Mouse (Mus musculus) heart, adult 2 months (tissue): ENCODE measurements around the gene Prkag2. TPM values are rescaled to one million over a fixed set of nuclear protein-coding genes. Genes with fewer than 3 reads are reported as not detected.
A peak's percentile ranks its signal among the peaks of the same experiment; 100 is the strongest.
"Not testable (repeated sequence)": the region's sequence is repeated elsewhere in the genome, so short reads cannot be mapped to it uniquely, and the experiment has no call there.

Experiments
- DNase-seq, 2 experiments: peaks; one replicate each; pipeline ENCODE4 v3.0.0; 2021
- H3K27ac ChIP-seq: fragments of 200-600 bp; 2 replicates; pipeline ENCODE4 v1.8.1; 2022
- H3K27me3 ChIP-seq: fragments of 200-500 bp; 2 replicates; pipeline ENCODE4 v1.6.1; 2012; ENCODE audit warnings: mild to moderate bottlenecking, low read length, inconsistent platforms, mixed read lengths; ENCODE audit not compliant: control insufficient read depth, insufficient read depth
- H3K36me3 ChIP-seq: fragments of 200-500 bp; 2 replicates; pipeline ENCODE4 v1.6.1; 2012; ENCODE audit warnings: low read length, inconsistent platforms; ENCODE audit not compliant: control insufficient read depth, insufficient read depth
- H3K4me1 ChIP-seq: fragments of 200-500 bp; 2 replicates; pipeline ENCODE4 v1.6.1; 2011; ENCODE audit warnings: low read length; ENCODE audit not compliant: control insufficient read depth, insufficient read depth
- H3K4me3 ChIP-seq: fragments of 200-600 bp; 2 replicates; pipeline ENCODE4 v1.8.1; 2022
- H3K79me2 ChIP-seq: fragments of 200-500 bp; replicated peaks from 2 replicates; pipeline ENCODE4 v1.6.1; 2012; ENCODE audit warnings: mild to moderate bottlenecking, inconsistent platforms, low read length, moderate library complexity, mixed read lengths; ENCODE audit not compliant: control insufficient read depth, insufficient read depth
- H3K9ac ChIP-seq: fragments of 200-500 bp; 2 replicates; pipeline ENCODE4 v1.6.1; 2012; ENCODE audit warnings: low read depth, mild to moderate bottlenecking, control low read depth, inconsistent platforms, low read length, mixed read lengths
- CTCF ChIP-seq: fragments of 200-600 bp; IDR thresholded peaks from 2 replicates; pipeline ENCODE4 v1.8.1; 2022; ENCODE audit warnings: antibody characterized with exemption, mild to moderate bottlenecking, moderate library complexity
- EP300 ChIP-seq: fragments of 200-500 bp; IDR thresholded peaks from 2 replicates; pipeline ENCODE4 v1.6.1; 2011; ENCODE audit warnings: low read depth, low read length, control low read depth; ENCODE audit not compliant: insufficient read depth
- POLR2A ChIP-seq: fragments of 200-500 bp; IDR thresholded peaks from 2 replicates; pipeline ENCODE4 v1.6.1; 2011; ENCODE audit warnings: mild to moderate bottlenecking, low read depth, low read length, control low read depth; ENCODE audit not compliant: insufficient read depth
- WGBS: fragments of 180-500 bp; shearing (Covaris S2); methylation state at CpG from one replicate; pipeline ENCODE4 v1.1.7; 2018; 5-methylcytosine and 5-hydroxymethylcytosine counted together
- intact Hi-C: fragments of 180-260 bp; cut with DNase I; formaldehyde crosslinking; loops from one replicate; pipeline ENCODE4 v1.15.1; 2025
- polyA plus RNA-seq: library from polyadenylated mRNA; depleted of rRNA; stranded (reverse); fragments of >200 nt; gene quantifications from 2 replicates; pipeline ENCODE4 v1.2.3, GENCODE M21; 2012
- total RNA-seq, 2 experiments: library from RNA; stranded (reverse); gene quantifications; 2 replicates each; pipeline ENCODE4 v1.2.3; 2021

Gene Prkag2
- total and polyA plus RNA-seq, 3 experiments = 23.9 to 25.9 (median 25.2) TPM

- H3K79me2 ChIP-seq = no peaks in the 10 kb centered on the region
- H3K9ac ChIP-seq = no peak overlapping the region
- no peaks in the 10 kb centered on the region for H3K36me3 ChIP-seq
- no peak for DNase-seq
- H3K4me3 ChIP-seq = no peak overlapping the region
- intact Hi-C loops = no loop called here
- TF ChIP-seq CTCF (no peak), POLR2A (no peak), EP300 (no peak)
- no peaks in the 10 kb centered on the region for H3K4me1 ChIP-seq
- 87% methylated on average over 3 of the region's 3 CpGs for WGBS
- H3K27me3 ChIP-seq = no peaks in the 10 kb centered on the region
- no peak overlapping the region for H3K27ac ChIP-seq
Observed at GRCm38 (mm10) chr5:24854256-24854655, 246.2 kb downstream of the Prkag2 start.

GRCm38 (mm10) chr5:24848261-24848660 is 252.2 kb downstream of the Prkag2 start:
- 88% methylated on average over 14 of the region's 14 CpGs for WGBS
- H3K79me2 ChIP-seq, H3K9ac ChIP-seq, DNase-seq, H3K4me3 ChIP-seq, intact Hi-C loops, H3K4me1 ChIP-seq, H3K27me3 ChIP-seq, H3K36me3 ChIP-seq, H3K27ac ChIP-seq: not testable (repeated sequence)

GRCm38 (mm10) chr5:24843841-24844240 is 256.6 kb downstream of the Prkag2 start:
- H3K36me3 ChIP-seq = peaks cover 7% of the 10 kb centered on the region
- TF ChIP-seq EP300 (no peak), CTCF (no peak), POLR2A (no peak)
- intact Hi-C loops = loop anchor here (2.0 to 5.0 kb wide), 3 partner anchors 65 to 168 kb away; partner anchors contain the start of gene Nub1
- H3K9ac ChIP-seq = no peak overlapping the region
- no peaks in the 10 kb centered on the region for H3K27me3 ChIP-seq
- peaks cover 7% of the 10 kb centered on the region; the same call in 1 of the 2 replicates for H3K79me2 ChIP-seq
- 97% methylated on average over 5 of the region's 5 CpGs for WGBS
- DNase-seq = no peak
- H3K4me1 ChIP-seq = peaks cover 8% of the 10 kb centered on the region
- no peak overlapping the region for H3K27ac ChIP-seq
- no peak overlapping the region for H3K4me3 ChIP-seq

GRCm38 (mm10) chr5:24843103-24843475 is 257.4 kb downstream of the Prkag2 start:
- WGBS = 3% methylated on average over 21 of the region's 21 CpGs

GRCm38 (mm10) chr5:24842274-24843102 is 258.0 kb downstream of the Prkag2 start, which contains the start of gene Rheb:
TSS of gene Rheb (minus strand) at chr5:24842624.
- Histone ChIP-seq H3K36me3 (peaks cover 12% of the 10 kb centered on the region), H3K4me3 (peak within 1 kb of the TSS; percentile 98), H3K27me3 (no peaks in the 10 kb centered on the region), H3K79me2 (peaks cover 8% of the 10 kb centered on the region; the same call in 1 of the 2 replicates), H3K9ac (peak within 1 kb of the TSS; percentile 95), H3K4me1 (peaks cover 11% of the 10 kb centered on the region), H3K27ac (peak within 1 kb of the TSS; percentile 99)
- peak; percentile 97 to 99 for DNase-seq
- TF ChIP-seq POLR2A = peak; percentile 88
- TF ChIP-seq EP300 = peak; percentile 86
- no peak; the same call in 1 of the 2 replicates for TF ChIP-seq CTCF
- WGBS = under 1% methylated on average over 90 of the region's 92 CpGs
- intact Hi-C loops = loop anchor here (2.0 to 5.0 kb wide), 3 partner anchors 66 to 170 kb away; partner anchors contain the start of gene Nub1

More at GRCm38 (mm10) chr5:24843103-24843475, 257.4 kb downstream of the Prkag2 start:
- H3K27me3 ChIP-seq = no peaks in the 10 kb centered on the region
- no peak for TF ChIP-seq POLR2A
- TF ChIP-seq CTCF = no peak
- no peak for TF ChIP-seq EP300
- no peak for DNase-seq
- H3K9ac ChIP-seq = peak overlapping the region; percentile 62
- peaks cover 8% of the 10 kb centered on the region; the same call in 1 of the 2 replicates for H3K79me2 ChIP-seq
- peaks cover 11% of the 10 kb centered on the region for H3K4me1 ChIP-seq
- H3K27ac ChIP-seq = peak overlapping the region; percentile 99
- H3K4me3 ChIP-seq = peak overlapping the region; percentile 47
- intact Hi-C loops = loop anchor here (2.0 to 5.0 kb wide), 3 partner anchors 66 to 169 kb away; partner anchors contain the start of gene Nub1
- peaks cover 9% of the 10 kb centered on the region for H3K36me3 ChIP-seq
